Mouse (Mus musculus) embryo, embryonic 9.5 days (tissue): ENCODE data around the gene Gm2a.

ENCODE experiments used
- DNase-seq: peaks from one replicate; pipeline ENCODE4 v3.0.0-alpha.2; 2017; ENCODE audit errors: extremely low spot score

Gene Gm2a

DNA sequence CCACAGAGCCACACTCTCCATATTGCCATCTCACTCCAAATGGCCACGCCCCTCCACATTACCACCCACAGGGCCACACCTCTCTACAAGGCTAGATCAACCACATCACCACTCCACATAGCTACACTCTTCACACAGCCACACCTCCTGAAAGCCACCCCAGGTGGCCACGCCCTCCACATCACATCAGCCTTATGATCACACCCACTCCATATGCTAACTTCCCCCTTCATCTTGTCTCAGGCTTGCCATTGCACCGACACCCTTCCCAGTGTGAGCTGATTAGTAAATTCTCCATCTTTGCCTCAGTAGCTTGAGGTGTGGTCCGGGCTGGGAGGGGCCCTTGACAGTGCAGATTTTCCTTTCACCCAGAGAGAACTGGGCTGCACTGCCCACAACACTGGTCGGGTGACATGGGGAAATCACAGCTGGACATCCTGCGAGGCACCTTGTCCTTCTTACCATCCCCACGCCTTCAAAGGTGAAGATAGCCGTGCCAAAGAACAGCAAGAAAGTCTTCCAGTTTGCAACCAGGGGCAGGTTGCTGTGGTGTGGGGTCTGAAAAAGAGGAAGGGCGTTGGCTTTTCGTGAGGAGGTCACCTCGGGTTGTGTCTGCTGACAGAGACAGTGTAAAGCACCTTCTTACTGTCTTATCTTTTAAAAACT is 33.3 kb downstream of the Gm2a start:
- no peak for DNase-seq

DNA sequence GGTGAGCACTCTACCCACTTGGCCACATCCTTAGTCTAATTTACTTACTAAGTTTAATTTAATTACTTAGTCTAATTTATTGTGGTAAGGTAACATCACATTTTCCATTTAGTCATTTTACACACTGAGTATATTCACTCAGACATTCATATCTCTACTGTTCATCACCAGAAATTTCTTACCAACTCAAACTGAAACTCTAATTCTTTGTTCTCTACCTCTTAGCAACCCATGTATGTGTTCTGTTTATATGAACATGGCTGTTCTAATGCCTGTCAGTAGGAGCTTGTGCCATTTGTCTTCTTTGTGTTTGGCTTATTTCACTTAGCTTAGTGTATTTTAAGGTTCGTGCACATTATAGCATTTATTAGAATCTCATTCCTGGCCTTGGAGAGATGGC is 34.0 kb downstream of the Gm2a start:
- no peak for DNase-seq

DNA sequence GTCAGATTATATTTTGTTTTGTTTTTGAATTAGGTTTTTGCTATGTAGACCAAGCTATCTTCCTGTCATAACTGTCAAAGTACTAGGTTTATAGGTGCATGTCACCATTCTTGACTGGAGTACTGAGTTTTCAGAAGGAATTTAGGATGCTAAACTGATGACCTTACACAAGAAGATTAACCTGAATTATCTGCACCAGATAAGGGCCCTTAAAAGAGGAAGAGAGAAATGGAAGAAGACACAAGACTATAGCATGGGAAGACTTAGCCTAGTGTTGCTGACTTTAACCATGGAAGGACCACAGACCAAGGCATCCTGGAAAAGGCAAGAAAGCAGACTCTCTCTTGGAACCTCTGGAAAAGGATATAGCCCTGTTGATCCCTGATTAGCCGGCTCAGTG is 35.3 kb downstream of the Gm2a start:
- no peak for DNase-seq

DNA sequence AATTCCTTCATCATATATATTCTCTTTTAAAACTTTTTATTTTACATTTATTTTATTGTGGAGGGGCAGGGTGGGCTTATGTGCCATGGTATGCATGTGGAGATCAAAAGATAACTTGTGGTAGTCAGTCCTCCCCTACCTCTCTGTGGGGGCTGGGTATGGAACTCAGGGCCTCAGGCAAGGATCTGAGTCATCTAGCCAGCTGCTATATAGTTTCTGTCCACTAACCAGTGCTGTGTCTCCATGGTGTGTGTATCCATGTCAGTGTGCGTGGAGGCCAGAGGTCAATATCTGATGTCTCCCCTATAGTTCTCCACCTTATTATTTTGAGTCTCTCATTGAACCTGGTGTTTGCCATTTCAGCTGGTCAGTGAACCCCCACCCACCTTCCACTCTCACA is 36.5 kb downstream of the Gm2a start:
- no peak for DNase-seq

DNA sequence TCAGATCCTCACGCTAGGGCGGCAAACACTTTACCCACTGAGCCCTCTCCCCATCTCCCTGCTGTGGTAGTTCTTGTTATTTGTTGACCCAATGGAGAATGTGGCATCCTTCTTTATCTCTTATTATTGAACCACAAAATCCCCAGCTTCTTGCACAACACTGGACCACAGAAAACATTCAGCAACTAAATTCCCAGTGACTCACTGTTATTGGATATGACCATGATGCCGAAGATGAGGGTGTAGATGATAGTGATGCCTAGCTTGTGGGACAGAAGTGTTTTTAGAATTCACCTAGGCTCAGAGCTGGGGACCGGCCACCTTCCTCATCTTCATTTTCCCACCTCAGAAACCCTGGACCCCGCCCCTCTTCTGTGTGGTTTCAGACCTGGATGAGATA is 37.0 kb downstream of the Gm2a start:
- no peak for DNase-seq

DNA sequence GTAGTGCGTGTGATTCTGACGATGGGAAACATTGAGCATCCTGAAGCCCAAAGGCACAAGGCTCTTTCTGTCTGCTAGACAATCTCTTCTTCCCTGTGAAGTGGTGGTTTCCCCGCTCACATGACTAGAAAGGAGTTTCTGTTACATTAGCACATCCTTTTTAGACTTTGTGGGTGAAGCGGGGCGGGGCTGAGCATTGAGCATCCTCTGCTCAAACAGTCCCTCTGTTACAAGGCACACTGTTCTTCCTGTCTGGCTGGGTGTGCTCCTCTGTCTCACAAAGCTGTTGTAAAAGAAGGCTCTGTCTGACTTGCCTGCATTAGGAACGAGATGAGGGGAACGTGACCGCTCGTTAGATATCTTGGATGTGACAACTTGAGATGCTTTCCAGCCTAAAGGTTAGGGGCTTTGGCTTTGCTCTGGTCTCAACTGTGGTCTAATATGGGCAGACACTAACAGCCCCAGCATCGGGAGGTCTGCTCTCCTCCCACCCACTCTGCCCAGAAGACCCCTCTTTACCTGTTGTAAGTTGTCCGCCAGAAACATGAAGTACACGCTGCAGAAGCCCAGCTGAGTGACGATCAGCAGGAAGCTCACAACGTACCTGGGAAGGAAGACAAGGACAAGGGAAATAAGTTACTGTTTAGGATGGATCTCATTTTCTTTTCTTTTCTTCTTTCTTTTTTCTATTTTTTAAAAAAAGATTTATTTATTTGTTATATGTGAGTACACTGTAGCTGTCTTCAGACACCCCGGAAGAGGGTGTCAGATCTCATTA is 39.0 kb downstream of the Gm2a start:
- no peak for DNase-seq

DNA sequence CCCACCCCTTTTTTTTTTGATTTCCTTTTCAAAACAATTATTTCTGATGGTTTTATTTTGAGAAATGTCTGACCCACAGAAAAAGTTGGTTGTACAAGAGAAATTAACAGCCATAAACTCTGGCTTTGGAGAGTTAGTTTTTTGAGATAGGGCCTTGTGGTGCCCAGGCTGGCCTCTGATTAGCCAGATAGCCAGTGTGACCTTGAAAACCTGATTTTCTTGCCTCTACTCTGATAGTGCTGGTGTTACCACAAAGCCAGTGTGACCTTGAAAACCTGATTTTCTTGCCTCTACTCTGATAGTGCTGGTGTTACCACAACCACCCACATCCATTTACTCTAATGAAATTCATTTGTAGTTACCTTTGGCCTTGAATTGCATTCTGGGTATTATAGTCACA is 39.7 kb downstream of the Gm2a start:
- no peak for DNase-seq

DNA sequence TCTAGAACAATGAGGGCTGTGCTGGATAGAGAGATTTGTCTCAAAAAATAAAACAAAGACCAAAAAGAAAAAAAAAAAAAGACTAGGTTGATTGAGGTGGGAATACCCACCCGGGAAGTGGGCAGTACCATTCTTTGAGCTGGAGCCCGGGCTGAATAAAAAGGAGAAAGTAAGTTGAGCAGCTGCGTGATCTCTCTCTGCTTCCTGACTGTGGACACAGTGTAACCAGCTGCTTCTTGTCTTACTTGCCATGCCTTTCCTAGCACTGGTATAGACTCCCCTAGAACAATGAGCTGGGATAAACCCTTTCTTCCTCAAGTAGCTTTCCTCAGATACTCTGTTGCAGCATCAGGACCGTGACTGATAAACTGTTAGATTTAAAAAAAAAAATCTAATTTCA is 43.6 kb downstream of the Gm2a start:
- no peak for DNase-seq

DNA sequence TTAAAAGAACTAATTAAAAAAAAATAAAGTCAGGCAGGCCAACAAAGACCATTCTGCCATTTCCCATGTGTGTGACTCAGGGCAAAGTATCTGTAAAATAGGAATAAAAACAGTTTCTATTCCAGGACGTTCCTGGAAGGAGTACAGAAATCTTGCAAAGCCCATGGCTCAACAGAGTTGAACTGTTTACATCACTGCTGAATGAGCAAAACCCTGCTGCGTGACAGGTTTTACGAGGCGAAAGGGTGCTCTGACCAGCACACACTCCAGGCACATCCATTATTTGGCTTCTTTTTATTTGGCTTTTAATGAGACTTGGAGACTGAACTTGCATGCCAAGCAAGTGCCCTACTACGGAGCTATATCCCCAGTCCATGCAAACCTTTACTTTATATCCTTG is 46.1 kb downstream of the Gm2a start:
- no peak for DNase-seq

DNA sequence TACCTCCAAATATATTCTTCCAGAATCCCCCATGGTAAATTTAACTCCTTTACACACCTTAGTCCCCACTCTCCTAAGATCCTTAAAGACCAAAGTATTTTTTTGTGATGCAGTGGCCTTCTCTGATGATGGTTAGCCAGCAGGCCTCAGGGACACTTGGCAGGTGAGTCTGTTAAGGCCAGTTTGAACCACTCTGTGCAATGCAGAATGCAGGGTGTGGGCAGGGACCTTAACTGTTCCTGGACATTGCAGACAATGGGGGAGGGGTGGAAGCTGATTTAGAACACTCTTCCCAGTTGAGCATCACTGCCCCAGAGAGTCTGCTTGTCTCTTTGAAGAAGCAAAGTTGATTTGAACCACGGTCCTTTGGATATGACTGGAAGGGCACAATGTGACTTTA is 48.9 kb downstream of the Gm2a start:
- DNase-seq, result no peak

DNA sequence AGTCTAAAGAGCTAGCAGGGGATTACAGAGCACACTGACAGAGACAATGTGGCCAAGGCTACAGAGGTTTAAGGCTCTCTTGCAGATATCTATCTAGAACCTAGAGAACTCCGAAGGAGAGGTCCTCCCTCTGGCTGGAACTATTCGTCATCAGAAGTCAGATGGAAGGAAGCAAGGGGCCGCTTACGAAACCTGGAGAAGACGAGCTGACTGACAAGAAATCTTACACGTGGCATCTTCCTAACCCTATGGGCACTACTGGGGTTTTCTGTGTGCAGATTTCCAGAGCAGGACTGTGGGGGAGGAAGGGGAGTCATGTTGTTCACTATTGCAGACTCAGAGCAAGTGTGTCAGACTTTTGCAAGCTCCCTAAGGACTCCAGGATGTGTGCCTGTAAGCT is 49.5 kb downstream of the Gm2a start:
- DNase-seq, result no peak

DNA sequence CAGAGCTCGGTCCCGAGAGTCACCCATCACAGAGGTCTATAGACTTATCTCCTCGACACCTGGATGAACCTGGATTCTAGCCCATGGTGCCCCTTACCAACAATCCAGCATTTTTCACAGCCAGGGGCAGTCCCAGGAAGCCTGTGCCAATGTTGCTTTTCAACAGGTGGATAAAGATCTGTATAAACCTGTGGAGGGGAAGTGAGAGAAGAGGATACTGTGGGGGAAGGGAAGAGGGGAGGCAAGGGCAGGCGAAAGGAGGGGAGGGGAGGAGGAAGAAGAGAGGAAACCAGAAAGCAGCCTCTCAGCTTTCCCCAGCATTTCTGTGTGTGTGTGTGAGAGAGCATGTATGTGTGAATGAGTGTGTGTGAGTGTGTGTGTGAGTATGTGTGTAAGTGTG is 50.5 kb downstream of the Gm2a start:
- DNase-seq, result no peak

DNA sequence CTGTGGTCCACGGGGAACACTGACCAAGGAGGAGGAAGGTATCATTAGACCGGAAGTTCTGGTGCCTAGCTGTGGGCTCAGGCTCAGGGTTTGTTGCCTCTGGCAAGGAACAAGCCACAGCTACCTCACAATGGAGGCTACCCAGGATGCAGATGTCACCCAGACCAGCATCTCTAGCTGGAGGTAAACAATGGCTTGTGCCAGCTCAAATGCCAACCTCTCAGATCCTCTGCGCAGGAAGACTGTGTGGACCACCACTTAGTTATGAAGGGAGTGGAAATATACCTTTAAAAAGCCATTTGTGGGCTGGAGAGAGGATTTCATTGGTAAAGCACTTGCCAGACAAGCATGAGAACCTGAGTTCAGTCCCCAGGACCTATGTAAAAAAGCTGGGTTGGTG is 53.7 kb downstream of the Gm2a start, which contains the start of gene Slc36a3:
Slc36a3 (minus strand) TSS at position 101 of the 400 bp plus-strand sequence.
- DNase-seq, result no peak

DNA sequence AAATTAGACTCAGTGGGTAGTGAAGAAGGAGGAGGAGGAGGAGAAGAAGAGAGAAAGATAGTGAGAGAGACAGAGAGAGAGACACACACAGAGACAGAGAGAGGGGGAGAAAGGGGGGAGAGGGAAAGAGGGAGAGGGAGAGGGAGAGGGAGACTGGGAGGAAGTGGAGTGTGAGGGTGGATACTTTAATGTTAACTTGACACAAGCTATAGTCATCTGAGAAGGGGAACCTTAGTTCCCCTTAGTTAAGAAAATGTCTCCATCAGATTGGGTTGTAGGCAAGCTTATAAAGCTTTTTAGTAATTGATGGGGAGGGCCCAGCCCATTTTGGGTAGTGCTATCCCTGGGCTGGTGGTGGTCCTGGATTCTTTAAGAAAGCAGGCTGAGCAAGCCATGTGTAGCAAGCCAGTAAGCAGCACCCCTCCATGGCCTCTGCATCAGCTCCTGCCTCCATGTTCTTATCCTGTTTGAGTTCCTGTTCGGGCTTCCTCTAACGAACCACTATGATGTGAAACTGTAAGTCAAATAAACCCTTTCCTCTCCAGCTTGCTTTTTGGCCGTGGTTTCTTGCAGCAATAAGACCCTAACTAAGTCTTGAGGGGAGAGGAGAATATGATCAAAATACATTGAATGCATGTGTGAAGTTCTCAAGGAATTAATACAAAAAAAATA is 56.6 kb downstream of the Gm2a start:
- no peak for DNase-seq

DNA sequence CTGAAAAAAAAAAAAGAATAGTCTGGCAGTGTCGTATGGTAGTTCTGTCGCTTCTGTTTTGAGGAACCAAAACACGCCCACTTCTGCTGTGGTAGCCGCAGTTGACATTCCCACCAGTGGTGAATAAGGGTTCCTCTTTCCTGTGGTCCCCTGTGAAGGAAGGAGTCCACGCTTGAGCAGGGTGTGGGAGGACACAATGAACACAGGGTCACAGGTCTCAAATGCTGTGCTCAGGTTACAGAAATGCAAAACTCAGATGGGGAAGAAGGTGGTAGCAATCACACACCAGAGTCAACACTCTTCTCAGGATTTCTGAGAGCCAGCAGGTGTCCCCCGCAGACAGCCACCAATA is 57.1 kb downstream of the Gm2a start:
- DNase-seq, result no peak

DNA sequence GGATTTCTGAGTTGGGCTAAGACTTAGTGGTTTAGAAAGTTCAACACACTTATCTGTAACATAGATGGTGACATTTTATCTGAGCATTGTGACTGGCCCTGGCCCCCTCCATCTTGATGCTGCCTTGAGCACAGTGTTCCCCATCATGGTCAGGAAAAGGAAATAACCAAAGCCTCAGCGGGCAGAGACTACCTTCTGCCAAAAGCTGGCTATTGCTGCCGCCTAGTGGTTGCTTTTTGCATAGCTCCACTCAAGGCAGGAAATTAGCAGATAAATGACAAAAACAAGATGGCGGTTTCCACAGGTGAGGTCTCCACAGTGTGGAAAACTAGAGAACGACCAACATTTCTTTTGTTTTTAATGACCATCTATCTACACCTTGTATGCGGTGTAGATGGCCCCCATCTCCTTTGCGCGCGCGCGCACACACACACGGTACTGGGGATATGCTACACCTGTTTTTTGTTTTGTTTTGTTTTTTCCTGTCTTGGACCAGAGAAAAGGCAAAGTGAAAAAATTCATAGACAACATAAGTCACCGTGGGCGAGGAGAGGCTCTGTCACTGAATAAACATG is 61.0 kb downstream of the Gm2a start:
- DNase-seq, result peak; percentile 75
